15 mouse cellular contexts compared by ENCODE assay signal in the genomic region with DNA sequence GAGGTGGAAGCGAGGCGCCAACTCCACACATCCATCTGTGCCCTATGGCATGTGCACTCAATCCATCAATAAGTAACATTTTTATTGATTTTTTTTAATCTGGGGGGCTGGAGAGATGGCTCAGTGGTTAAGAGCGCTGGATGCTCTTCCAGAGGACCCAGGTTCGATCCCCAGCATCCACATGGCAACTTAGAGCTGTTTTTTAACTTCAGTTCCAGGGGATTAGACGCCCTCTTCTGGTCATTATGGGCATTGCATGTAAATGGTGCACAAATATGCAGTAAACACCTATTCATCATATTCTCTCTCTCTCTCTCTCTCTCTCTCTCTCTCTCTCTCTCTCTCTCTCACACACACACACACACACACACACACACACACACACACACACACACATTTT. TPM values are rescaled to one million over a fixed set of nuclear protein-coding genes. Genes with fewer than 3 reads are reported as not detected.
DNase-seq lines count a peak whose midpoint lies in the region; ATAC-seq and TF ChIP-seq lines count a peak whose summit lies in the region.
"Had no signal": no experiment of that assay in that cellular context is flagged by ENCODE, and none has a peak within 500 bp of the region (broad histone marks: within the 10 kb centered on the region; RNA-seq: fewer than 3 reads in every experiment).

No protein-coding gene starts in this region.

- peak; percentile 36 for DNase-seq in CD4-positive, CD25-positive, alpha-beta regulatory T cell, adult 2 months (ENCODE audit: low read depth, low spot score)
- DNase-seq in layer of hippocampus, adult 2 months (ENCODE audit: low spot score in 2 of 2): no peak
- no peak for DNase-seq in layer of hippocampus, postnatal 36 days
- DNase-seq in 416B (ENCODE audit: low read depth): peak; percentile 15
- no peak for DNase-seq in embryo, embryonic 11 days
- no peak for DNase-seq in right cerebral cortex, adult 2 months (ENCODE audit: low spot score in 2 of 2)
- DNase-seq: adrenal gland, adult 8-10 months; cerebellum, adult 11 months had no signal

- H3K27ac ChIP-seq in layer of hippocampus, adult 2 months: no peak overlapping the region
- no peak overlapping the region for H3K27ac ChIP-seq in bone marrow, adult 2 months (ENCODE audit: control insufficient read depth, insufficient read depth, low read depth, low read length, poor library complexity)
- H3K27ac ChIP-seq: lung, embryonic 15.5 days; midbrain, embryonic 10.5 days had no signal

- TF ChIP-seq CTCF in layer of hippocampus, adult 2 months (conservative IDR thresholded peaks at IDR 0.05): peak; percentile 61
- TF ChIP-seq CTCF in bone marrow, adult 2 months (IDR thresholded peaks at IDR 0.05; ENCODE audit: control insufficient read depth, insufficient read depth, low read length): 0 out of 2 replicates have a peak, but pooled peaks have one; percentile 4

- no peak overlapping the region for H3K4me3 ChIP-seq in layer of hippocampus, adult 2 months
- no peak overlapping the region for H3K4me3 ChIP-seq in bone marrow, adult 2 months (replicated peaks; ENCODE audit: control insufficient read depth, low read depth, low read length)
- H3K4me3 ChIP-seq: lung, embryonic 15.5 days; midbrain, embryonic 10.5 days had no signal

- ATAC-seq in CD4-positive, CD25-positive, alpha-beta regulatory T cell, adult 4 months: no peak
- ATAC-seq: intestine, embryonic 16.5 days; Patski had no signal

- H3K4me1 ChIP-seq in bone marrow, adult 2 months (ENCODE audit: control insufficient read depth, insufficient read depth, low read length): no peaks in the 10 kb centered on the region
- H3K4me1 ChIP-seq: lung, embryonic 15.5 days had no signal

- no peak for TF ChIP-seq POLR2A in bone marrow, adult 2 months (IDR thresholded peaks at IDR 0.05; ENCODE audit: borderline replicate concordance, control insufficient read depth, low read depth, low read length)

- WGBS in bone marrow, adult 2 months: 61% methylated on average over 5 of the region's 5 CpGs

RNA-seq across cellular contexts. Expression of a gene that starts 43.7 kb away (rescaled TPM):
- polyA plus RNA-seq in CD4-positive, CD25-positive, alpha-beta regulatory T cell, adult 4 months (2017; shearing (Covaris generic)): under 1 TPM; 0.16 to 0.17 TPM
- total RNA-seq in layer of hippocampus, adult 2 months (2021): 10 to 100 TPM; 71.3 to 76.9 TPM
- 10 to 100 TPM; 65.0 to 69.8 TPM for total RNA-seq in layer of hippocampus, postnatal 36 days (2021)
- polyA plus RNA-seq in bone marrow, adult 2 months (2011; ENCODE audit: insufficient read depth, insufficient read length, low replicate concordance, missing spikeins): 0.15 TPM in 1 of 2 replicates, not detected in the other
- total RNA-seq: granulocyte monocyte progenitor cell, adult 5-6 weeks had no signal

Comparison
In these comparisons a context has a peak if more than half of its experiments do, and no peak if none do; other contexts are left out.
1. DNase-seq: peak in CD4-positive, CD25-positive, alpha-beta regulatory T cell, adult 2 months (single experiment) and 416B (single experiment); none in layer of hippocampus, adult 2 months (0 of 2), layer of hippocampus, postnatal 36 days (0 of 2), embryo, embryonic 11 days (single experiment) and right cerebral cortex, adult 2 months (0 of 2).